Mouse (Mus musculus): ENCODE measurements around the gene Rheb. TPM values are rescaled to one million over a fixed set of nuclear protein-coding genes. Genes with fewer than 3 reads are reported as not detected.
"Not testable (repeated sequence)": the region's sequence is repeated elsewhere in the genome, so short reads cannot be mapped to it uniquely, and the experiment has no call there.

Gene Rheb
- total RNA-seq, 2 experiments from 2014 or later, result 64.1 to 71.9 TPM

- no peak overlapping the region for H3K4me3 ChIP-seq
- no peak overlapping the region for H3K27ac ChIP-seq
- no peak for DNase-seq
- intact Hi-C loops (cut with DNase I), result no loop called here
- no peak for TF ChIP-seq CTCF (IDR thresholded peaks at IDR 0.05)
Measured at GRCm38 (mm10) chr5:24861449-24861930, 19.1 kb upstream of the Rheb start.

DNA sequence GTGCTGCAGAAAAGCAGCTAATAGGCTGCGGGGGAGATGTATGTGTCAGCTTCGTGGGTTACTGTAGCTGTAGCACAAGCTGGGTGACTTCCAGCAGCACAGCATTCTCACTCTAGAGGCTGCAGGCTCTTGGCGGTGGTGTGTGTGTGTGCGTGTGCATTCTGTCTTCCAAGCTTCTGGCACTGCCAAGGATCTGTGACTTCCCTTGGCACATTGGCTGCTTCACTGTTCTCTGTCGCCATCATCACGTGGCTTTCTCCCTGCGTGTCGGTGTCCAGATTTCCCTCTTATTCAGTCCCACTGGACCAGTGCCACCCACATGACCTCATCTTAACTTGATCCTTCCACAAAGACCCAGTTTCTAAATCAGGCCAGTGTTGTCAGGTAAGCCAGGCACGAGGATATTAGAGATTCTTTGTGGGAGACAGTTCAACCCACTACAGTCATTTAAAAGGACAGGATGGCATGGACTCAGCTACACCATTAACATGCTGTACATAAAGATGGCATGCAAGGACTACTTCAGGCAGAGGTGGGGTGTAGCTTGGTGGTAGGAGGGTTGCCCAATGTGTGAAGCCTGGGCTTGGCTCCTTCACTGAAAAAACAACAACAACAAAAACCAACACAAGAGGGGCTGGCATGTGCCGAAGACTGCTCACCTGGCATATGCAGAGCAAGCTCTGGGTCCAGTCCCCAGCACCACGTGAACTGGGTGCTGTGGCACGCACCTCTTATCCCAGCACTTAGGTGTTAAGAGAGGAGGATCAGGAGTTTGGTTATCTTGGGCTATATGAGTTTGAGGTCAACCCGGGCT, 18.4 kb upstream of the Rheb start:
- Histone ChIP-seq H3K4me3 (0 out of 2 replicates have a peak overlapping the region, but pooled peaks have one; percentile 9), H3K27ac (no peak overlapping the region; the same call in 1 of the 2 replicates)
- peak; percentile 64 for DNase-seq
- no peak for TF ChIP-seq CTCF (IDR thresholded peaks at IDR 0.05)
- intact Hi-C loops (cut with DNase I), result no loop called here

GRCm38 (mm10) chr5:24859771-24860540, 17.5 kb upstream of the Rheb start:
- intact Hi-C loops (cut with DNase I), result no loop called here
- no peak for DNase-seq
- no peak overlapping the region for H3K27ac ChIP-seq
- H3K4me3 ChIP-seq, result no peak overlapping the region
- no peak for TF ChIP-seq CTCF (IDR thresholded peaks at IDR 0.05)

DNA sequence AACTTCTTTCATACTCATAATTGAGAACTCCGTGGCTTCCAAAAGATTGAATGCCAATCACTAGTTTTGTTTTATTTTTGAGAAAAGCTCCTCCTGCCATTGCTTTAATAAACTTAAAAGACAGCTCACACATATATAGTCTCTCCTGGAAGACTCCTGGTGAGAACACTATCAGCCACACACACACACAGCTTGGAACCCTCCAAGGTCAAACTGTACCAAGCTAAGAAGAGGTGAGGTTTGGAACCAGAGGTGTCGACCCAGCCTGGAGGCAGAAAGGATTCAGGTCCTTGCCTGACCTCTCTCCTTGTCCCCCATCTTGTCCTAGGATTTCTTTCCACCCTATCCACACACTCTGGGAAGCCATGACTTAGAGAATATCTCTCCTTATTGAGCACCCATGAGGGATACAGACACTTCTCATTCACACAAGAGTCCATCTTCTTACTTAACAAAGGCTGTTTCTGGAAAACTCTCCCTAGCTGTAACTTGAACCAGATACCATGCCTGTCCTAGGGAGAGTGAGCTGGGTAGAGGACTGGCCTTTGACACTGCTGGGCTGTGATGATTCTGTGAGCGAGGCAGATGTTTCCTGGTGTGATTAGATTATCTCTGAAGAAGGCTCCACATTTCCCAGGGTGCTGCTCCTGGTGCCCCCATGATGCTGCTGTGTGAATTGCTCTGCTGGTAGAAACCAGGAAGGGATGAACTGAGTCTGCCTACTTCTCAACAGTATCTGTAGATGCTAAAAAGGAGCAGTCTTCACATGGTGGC, 12.6 kb upstream of the Rheb start:
- Histone ChIP-seq H3K4me3 (no peak overlapping the region), H3K27ac (no peak overlapping the region)
- DNase-seq, result no peak
- no peak for TF ChIP-seq CTCF (IDR thresholded peaks at IDR 0.05)
- intact Hi-C loops (cut with DNase I), result no loop called here

DNA sequence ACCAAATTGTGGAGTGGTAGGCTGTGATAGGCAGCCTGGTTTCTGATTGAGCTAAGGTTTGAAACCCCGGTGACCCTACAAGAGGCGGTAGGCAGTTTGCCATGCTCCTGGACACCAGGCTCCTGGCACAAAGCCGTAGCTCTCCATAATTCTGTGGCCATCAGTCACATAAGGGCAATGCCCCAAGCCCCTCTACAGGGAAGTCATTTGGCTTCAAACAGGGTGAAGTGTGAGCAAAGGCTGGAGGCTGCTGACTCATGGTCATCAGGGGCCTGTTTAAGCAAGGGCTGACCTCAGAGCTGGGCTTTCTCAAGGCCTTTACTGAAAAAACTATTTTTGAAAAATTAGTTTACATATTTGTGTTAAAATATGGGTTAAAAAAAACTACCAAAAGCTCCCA, 11.8 kb upstream of the Rheb start:
- intact Hi-C loops (cut with DNase I), result no loop called here
- peak; percentile 33 for DNase-seq
- no peak overlapping the region for H3K27ac ChIP-seq
- TF ChIP-seq CTCF (IDR thresholded peaks at IDR 0.05), result no peak
- H3K4me3 ChIP-seq, result no peak overlapping the region

DNA sequence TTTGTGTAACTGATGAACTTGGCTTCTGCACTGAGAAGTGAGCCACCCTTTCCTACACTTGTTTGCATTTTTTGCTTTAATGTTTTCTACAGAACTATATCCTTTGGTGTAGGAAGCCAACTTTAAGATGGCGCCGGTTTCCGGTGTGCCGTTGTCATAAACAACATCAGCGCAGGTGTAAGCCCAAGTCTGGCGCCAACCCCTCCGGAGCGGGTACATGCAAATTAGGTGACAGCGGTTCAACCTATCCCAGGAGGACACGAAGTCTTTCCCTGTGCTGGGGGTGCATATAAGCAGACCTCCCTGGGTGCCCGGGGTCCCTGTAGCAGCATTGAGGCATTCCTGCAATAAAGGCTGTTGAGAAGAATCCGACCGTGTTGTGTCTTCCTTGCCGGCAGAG, 5.8 kb upstream of the Rheb start:
- H3K4me3 ChIP-seq, H3K27ac ChIP-seq: not testable (repeated sequence)

DNA sequence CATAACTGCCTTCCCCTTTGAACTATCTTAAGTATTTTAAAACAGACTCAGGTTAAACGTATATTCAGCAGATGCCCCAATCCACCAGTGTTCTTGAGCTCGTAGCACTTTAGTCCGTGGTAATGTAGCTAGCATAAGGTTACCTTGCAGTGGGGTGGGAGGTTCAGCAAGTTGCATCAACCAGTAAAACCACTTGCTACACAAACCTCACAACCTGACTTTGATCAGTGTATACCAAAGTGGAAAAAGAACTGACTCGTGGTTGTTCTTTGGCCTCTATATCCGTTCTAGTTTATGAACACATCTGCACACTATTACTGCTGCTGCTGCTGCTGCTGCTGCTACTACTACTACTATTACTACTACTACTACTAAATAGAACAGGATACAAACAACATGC, 1.4 kb upstream of the Rheb start:
- DNase-seq, result no peak
- Histone ChIP-seq H3K27ac (peak overlapping the region; percentile 100), H3K4me3 (no peak overlapping the region)
- intact Hi-C loops (cut with DNase I), result no loop called here
- no peak for TF ChIP-seq CTCF (IDR thresholded peaks at IDR 0.05)

More for the DNA sequence above, 5.8 kb upstream of the Rheb start:
- DNase-seq; intact Hi-C loops (cut with DNase I): not testable (repeated sequence)

DNA sequence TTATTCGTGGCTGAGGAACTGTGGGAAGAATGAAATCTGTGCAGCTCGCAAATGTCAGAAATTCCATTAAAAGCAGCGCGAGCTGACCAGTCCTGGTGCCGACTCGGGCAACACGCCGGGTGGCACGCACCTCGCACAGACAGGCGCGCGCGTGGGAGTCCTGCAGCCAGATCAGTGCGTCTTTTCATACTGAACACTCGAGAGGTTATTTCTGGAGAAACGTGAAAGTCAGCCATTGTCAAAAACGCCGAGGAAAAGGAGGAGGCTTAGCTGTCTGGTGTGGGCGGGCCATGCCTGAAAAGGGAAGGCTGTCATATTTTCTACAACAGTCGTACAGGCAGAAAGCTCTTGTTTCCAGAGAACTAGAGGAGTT, 665 bp upstream of the Rheb start:
- no peak for DNase-seq
- Histone ChIP-seq H3K27ac (peak overlapping the region; percentile 100), H3K4me3 (peak overlapping the region; percentile 85)
- intact Hi-C loops (cut with DNase I), result no loop called here
- TF ChIP-seq CTCF (IDR thresholded peaks at IDR 0.05), result no peak

DNA sequence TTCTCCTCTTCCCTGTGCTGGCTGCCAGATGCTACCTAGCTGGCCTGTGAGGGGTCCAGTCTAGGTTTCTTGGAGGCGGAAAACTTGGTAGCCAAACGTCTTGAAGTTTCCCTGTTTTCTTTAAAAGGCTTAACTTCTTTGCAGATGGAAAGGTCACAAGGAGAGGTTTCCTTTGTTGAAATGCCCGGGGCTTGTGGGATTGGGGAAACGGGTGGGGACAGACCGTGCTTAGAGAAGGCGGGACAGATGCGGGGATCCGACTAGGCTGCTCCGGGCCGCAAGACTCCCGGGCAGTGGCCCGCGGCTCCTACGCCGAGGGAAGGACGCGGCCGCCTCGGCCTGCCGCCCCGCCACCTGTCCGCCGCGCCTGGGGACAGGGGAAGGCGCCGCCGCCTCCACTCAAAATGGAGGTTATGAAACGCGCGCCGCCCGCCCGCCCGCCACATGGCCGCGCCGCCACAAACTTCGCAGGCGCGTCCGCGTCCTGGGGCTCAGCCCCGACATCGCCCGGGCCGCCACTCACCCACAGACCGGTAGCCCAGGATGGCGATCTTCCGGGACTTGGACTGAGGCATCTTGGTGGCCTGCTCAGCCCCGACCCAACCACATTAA, 656 bp downstream of the Rheb start:
- intact Hi-C loops (cut with DNase I), result no loop called here
- H3K27ac ChIP-seq, result peak overlapping the region; percentile 100
- peak overlapping the region; percentile 85 for H3K4me3 ChIP-seq
- no peak for TF ChIP-seq CTCF (IDR thresholded peaks at IDR 0.05)
- peak; percentile 73 for DNase-seq

GRCm38 (mm10) chr5:24840975-24841431, 1.4 kb downstream of the Rheb start:
- Histone ChIP-seq H3K27ac (peak overlapping the region; percentile 100), H3K4me3 (peak overlapping the region; percentile 85)
- TF ChIP-seq CTCF (IDR thresholded peaks at IDR 0.05), result no peak
- intact Hi-C loops (cut with DNase I), result no loop called here
- peak; percentile 26 for DNase-seq

DNA sequence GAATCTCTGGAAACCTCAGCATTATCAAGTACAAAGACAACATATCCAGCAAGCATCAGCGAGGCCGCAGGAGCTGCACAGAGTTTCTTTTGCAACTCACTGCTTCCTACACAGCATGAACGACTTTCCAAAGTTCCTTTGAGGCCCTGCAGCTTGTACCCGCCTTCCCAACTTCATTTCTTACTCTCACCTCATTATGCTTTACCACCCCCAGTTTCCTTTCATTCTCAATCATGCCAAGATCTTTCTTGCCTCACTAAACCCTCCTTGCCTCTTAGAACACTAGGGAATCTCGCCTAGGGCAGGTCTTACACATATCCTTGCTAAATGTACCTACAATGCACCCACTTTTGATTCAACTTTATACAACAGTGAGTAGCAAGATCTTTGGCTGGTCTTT, 7.9 kb downstream of the Rheb start:
- no peak for TF ChIP-seq CTCF (IDR thresholded peaks at IDR 0.05)
- DNase-seq, result no peak
- Histone ChIP-seq H3K27ac (no peak overlapping the region), H3K4me3 (no peak overlapping the region)
- intact Hi-C loops (cut with DNase I), result no loop called here

DNA sequence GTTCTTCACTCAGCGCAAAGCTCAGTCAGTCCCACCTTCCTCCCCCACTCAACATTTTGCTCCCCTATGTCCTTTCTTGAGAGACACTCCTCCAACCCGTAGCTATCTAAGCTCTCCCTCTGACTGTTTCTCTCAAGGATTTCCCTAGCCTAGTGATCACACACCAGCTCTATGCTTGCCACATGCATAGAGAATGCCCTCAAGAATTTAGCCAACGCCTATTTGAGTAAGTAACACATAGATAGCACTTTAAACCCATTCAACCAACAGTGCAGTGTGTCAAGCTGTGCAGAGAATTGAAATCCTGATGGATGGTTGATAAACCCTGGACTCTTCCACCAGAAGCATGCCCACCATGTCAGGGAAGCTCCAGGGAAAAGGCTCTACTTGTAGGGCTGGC, 10.5 kb downstream of the Rheb start:
- no peak overlapping the region for H3K4me3 ChIP-seq
- no peak for TF ChIP-seq CTCF (IDR thresholded peaks at IDR 0.05)
- intact Hi-C loops (cut with DNase I), result no loop called here
- no peak for DNase-seq
- no peak overlapping the region for H3K27ac ChIP-seq

All from gastrocnemius, adult 2 months (tissue).